Mouse (Mus musculus) C2C12 (cell line): ENCODE results near the gene Pde4dip. TPM values are rescaled to one million over a fixed set of nuclear protein-coding genes. Genes with fewer than 3 reads are reported as not detected.

Experiments used
- H3K27me3 ChIP-seq: one replicate; pipeline ENCODE4 v1.6.1; 2011; ENCODE audit not compliant: control insufficient read depth, insufficient read depth, insufficient read length
- H3K36me3 ChIP-seq: one replicate; pipeline ENCODE4 v1.6.1; 2011; ENCODE audit not compliant: control insufficient read depth, insufficient read depth
- H3K4me3 ChIP-seq: one replicate; pipeline ENCODE4 v1.5.1; 2011; ENCODE audit warnings: mild to moderate bottlenecking, control low read depth; ENCODE audit not compliant: poor library complexity, insufficient read depth, severe bottlenecking
- H3K79me2 ChIP-seq: one replicate; pipeline ENCODE4 v1.6.1; 2011; ENCODE audit not compliant: control insufficient read depth, insufficient read depth
- H3K79me3 ChIP-seq: one replicate; pipeline ENCODE4 v1.6.1; 2011; ENCODE audit warnings: low read depth, control low read depth
- H3ac ChIP-seq: one replicate; pipeline ENCODE3; 2011; ENCODE audit warnings: low read depth; ENCODE audit not compliant: control insufficient read depth, insufficient read length
- CEBPB ChIP-seq: IDR thresholded peaks from one replicate; pipeline ENCODE4 v1.6.1; 2011; ENCODE audit warnings: low read depth, mild to moderate bottlenecking, control low read depth, moderate library complexity
- CTCF ChIP-seq: IDR thresholded peaks from one replicate; pipeline ENCODE4 v1.5.1; 2011; ENCODE audit not compliant: control insufficient read depth, insufficient read depth, insufficient read length
- FOSL1 ChIP-seq: IDR thresholded peaks from one replicate; pipeline ENCODE4 v1.8.0; 2011; ENCODE audit warnings: mild to moderate bottlenecking, low read length; ENCODE audit not compliant: poor library complexity, insufficient read depth, severe bottlenecking
- MAX ChIP-seq: IDR thresholded peaks from one replicate; pipeline ENCODE4 v1.6.1; 2011; ENCODE audit warnings: mild to moderate bottlenecking, control low read depth
- MYOD1 ChIP-seq: IDR thresholded peaks from one replicate; pipeline ENCODE4 v1.6.1; 2011; ENCODE audit warnings: low read depth; ENCODE audit not compliant: control insufficient read depth, insufficient read length
- MYOG ChIP-seq: IDR thresholded peaks from one replicate; pipeline ENCODE4 v1.6.1; 2011; ENCODE audit not compliant: control insufficient read depth, insufficient read length; ENCODE audit errors: extremely low read depth
- USF1 ChIP-seq: IDR thresholded peaks from one replicate; pipeline ENCODE4 v1.6.1; 2011; ENCODE audit warnings: low read depth, mild to moderate bottlenecking, control low read depth, moderate library complexity
- polyA plus RNA-seq: library from polyadenylated mRNA; unstranded; fragments of >200 nt; fragmentation: generic; extraction: Trizol; gene quantifications from one replicate; pipeline ENCODE4 v1.2.1, GENCODE M21; 2012; ENCODE audit warnings: missing spikeins

Pde4dip gene
- polyA plus RNA-seq, 1 experiment: 26.4 TPM

GRCm38 (mm10) chr3:97751566-97751965 lies 136.9 kb downstream of the Pde4dip start:
- peaks cover 97% of the 10 kb centered on the region for H3K36me3 ChIP-seq

GRCm38 (mm10) chr3:97748789-97749188 lies 139.7 kb downstream of the Pde4dip start:
- no peak for TF ChIP-seq USF1
- TF ChIP-seq MYOG: no peak
- no peak for TF ChIP-seq MYOD1
- no peak for TF ChIP-seq FOSL1
- TF ChIP-seq CTCF: no peak
- no peak for TF ChIP-seq CEBPB
- no peak for TF ChIP-seq MAX
- Histone ChIP-seq H3ac (no peak overlapping the region), H3K36me3 (peaks cover 94% of the 10 kb centered on the region), H3K79me3 (no peaks in the 10 kb centered on the region), H3K79me2 (no peaks in the 10 kb centered on the region), H3K4me3 (no peak overlapping the region), H3K27me3 (no peaks in the 10 kb centered on the region)

More at GRCm38 (mm10) chr3:97751566-97751965, 136.9 kb downstream of the Pde4dip start:
- Histone ChIP-seq H3K27me3 (no peaks in the 10 kb centered on the region), H3K79me2 (no peaks in the 10 kb centered on the region), H3ac (no peak overlapping the region), H3K79me3 (no peaks in the 10 kb centered on the region), H3K4me3 (no peak overlapping the region)
- TF ChIP-seq USF1 (no peak), MAX (no peak), MYOG (no peak), MYOD1 (no peak), FOSL1 (no peak), CTCF (no peak), CEBPB (no peak)

GRCm38 (mm10) chr3:97742841-97743240 lies 145.7 kb downstream of the Pde4dip start:
- Histone ChIP-seq H3K36me3 (peaks cover 87% of the 10 kb centered on the region), H3ac (no peak overlapping the region), H3K79me3 (no peaks in the 10 kb centered on the region), H3K4me3 (no peak overlapping the region), H3K27me3 (no peaks in the 10 kb centered on the region), H3K79me2 (no peaks in the 10 kb centered on the region)
- TF ChIP-seq MYOG (no peak), USF1 (no peak), FOSL1 (no peak), MAX (no peak), CTCF (no peak), CEBPB (no peak), MYOD1 (no peak)

- H3K4me3 ChIP-seq: no peak overlapping the region
- H3K27me3 ChIP-seq: no peaks in the 10 kb centered on the region
- no peaks in the 10 kb centered on the region for H3K79me2 ChIP-seq
- TF ChIP-seq USF1 (no peak), MAX (no peak), FOSL1 (no peak), MYOD1 (no peak), CTCF (no peak), MYOG (no peak), CEBPB (no peak)
- H3K36me3 ChIP-seq: peaks cover 39% of the 10 kb centered on the region
- H3K79me3 ChIP-seq: no peaks in the 10 kb centered on the region
- H3ac ChIP-seq: no peak overlapping the region
Observed at GRCm38 (mm10) chr3:97735575-97735974, 152.9 kb downstream of the Pde4dip start.

GRCm38 (mm10) chr3:97734259-97734658 lies 154.2 kb downstream of the Pde4dip start:
- peaks cover 26% of the 10 kb centered on the region for H3K36me3 ChIP-seq
- H3K79me2 ChIP-seq: no peaks in the 10 kb centered on the region
- no peaks in the 10 kb centered on the region for H3K79me3 ChIP-seq
- no peak overlapping the region for H3ac ChIP-seq
- no peak overlapping the region for H3K4me3 ChIP-seq
- TF ChIP-seq CTCF (no peak), CEBPB (no peak), MYOG (no peak), MYOD1 (no peak)
- no peaks in the 10 kb centered on the region for H3K27me3 ChIP-seq

DNA sequence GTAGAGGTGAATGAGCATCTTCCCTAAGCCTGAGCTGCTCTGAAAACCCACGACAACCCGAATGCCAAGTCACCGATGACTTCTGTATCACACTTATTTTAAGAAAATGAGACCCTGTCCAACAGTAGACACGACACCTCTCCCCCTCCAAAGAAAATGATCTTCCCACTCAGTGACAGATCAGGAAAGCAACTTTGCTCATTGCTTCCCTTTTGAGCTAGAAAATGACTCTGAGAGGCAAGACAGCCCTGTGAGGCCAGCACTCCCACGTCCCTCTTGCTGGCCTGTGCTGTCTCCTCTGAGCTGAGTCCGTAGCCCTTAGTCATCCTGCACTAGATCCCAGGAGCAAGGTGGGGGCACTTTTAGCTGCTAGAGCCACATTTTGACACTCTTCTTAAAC lies 155.9 kb downstream of the Pde4dip start:
- H3K79me2 ChIP-seq: no peaks in the 10 kb centered on the region
- no peaks in the 10 kb centered on the region for H3K79me3 ChIP-seq
- H3K36me3 ChIP-seq: peaks cover 15% of the 10 kb centered on the region
- no peak overlapping the region for H3ac ChIP-seq
- H3K27me3 ChIP-seq: no peaks in the 10 kb centered on the region
- H3K4me3 ChIP-seq: no peak overlapping the region
- TF ChIP-seq CEBPB (no peak), FOSL1 (no peak), CTCF (no peak), MAX (no peak), MYOD1 (no peak), USF1 (no peak), MYOG (no peak)
